Mouse (Mus musculus): ENCODE data around the gene Gm29564. TPM values are rescaled to one million over a fixed set of nuclear protein-coding genes. Genes with fewer than 3 reads are reported as not detected.
"Not testable (repeated sequence)": the region's sequence is repeated elsewhere in the genome, so short reads cannot be mapped to it uniquely, and the experiment has no call there.

Gm29564 gene
- total RNA-seq (2021), result not detected
- long read RNA-seq, experiment 1, result 0 reads
- long read RNA-seq, experiment 2, result 0 reads

GRCm38 (mm10) chrY:78212693-78213092 lies at the start of gene Gm29564:
Gm29564 (plus strand) TSS chrY:78212993.
- not testable (repeated sequence) for DNase-seq

Other genes with a start within 250 kb of the Gm29564 start
- not detected for gene Gm20867, start 249.8 kb upstream of the Gm29564 start, total RNA-seq (2021)

Measured in heart, adult 18-20 months (tissue).